9 mouse cellular contexts compared by ENCODE assay signal in genomic region chr11:116186360-116186759, GRCm38 (mm10). TPM values are rescaled to one million over a fixed set of nuclear protein-coding genes. Genes with fewer than 3 reads are reported as not detected.
DNase-seq lines count a peak whose midpoint lies in the region; ATAC-seq lines count a peak whose summit lies in the region.
"Had no signal": no experiment of that assay in that cellular context is flagged by ENCODE, and none has a peak within 500 bp of the region (broad histone marks: within the 10 kb centered on the region; RNA-seq: fewer than 3 reads in every experiment).

No protein-coding gene starts in this region.

- no peak for DNase-seq in heart, embryonic 10.5 days (ENCODE audit: low spot score)
- no peak for DNase-seq in lung, postnatal 14 days
- DNase-seq in right cerebral cortex, postnatal 14 days = no peak
- DNase-seq: kidney, adult 8-10 months had no signal

- H3K36me3 ChIP-seq in heart, embryonic 14.5 days (ENCODE audit: control insufficient read depth, insufficient read depth, low read length) = peaks cover 89% of the 10 kb centered on the region
- H3K36me3 ChIP-seq in heart, embryonic 10.5 days = peaks cover 71% of the 10 kb centered on the region
- H3K36me3 ChIP-seq in lung, embryonic 16.5 days (ENCODE audit: control insufficient read depth, insufficient read depth, low read length) = peaks cover 12% of the 10 kb centered on the region
- H3K36me3 ChIP-seq in embryonic facial prominence, embryonic 15.5 days = peaks cover 64% of the 10 kb centered on the region
- H3K36me3 ChIP-seq in neural tube, embryonic 15.5 days = peaks cover 68% of the 10 kb centered on the region

- H3K4me1 ChIP-seq in heart, embryonic 14.5 days (ENCODE audit: control insufficient read depth in 2 of 2, insufficient read depth in 2 of 2, low read length in 2 of 2) = peaks cover 3 to 7% of the 10 kb centered on the region in 2 experiments; a peak in 2 of 4 replicates
- H3K4me1 ChIP-seq in heart, embryonic 10.5 days = peaks cover 12% of the 10 kb centered on the region; the same call in 1 of the 2 replicates
- H3K4me1 ChIP-seq in lung, embryonic 16.5 days (replicated peaks; ENCODE audit: control insufficient read depth, insufficient read depth, low read length) = no peaks in the 10 kb centered on the region
- H3K4me1 ChIP-seq in embryonic facial prominence, embryonic 15.5 days = peaks cover 17% of the 10 kb centered on the region
- H3K4me1 ChIP-seq in neural tube, embryonic 15.5 days = peaks cover 16% of the 10 kb centered on the region

- H3K9me3 ChIP-seq in heart, embryonic 14.5 days (ENCODE audit: control insufficient read depth, low read length) = no peaks in the 10 kb centered on the region
- no peaks in the 10 kb centered on the region for H3K9me3 ChIP-seq in heart, embryonic 10.5 days
- H3K9me3 ChIP-seq in lung, embryonic 16.5 days (ENCODE audit: control insufficient read depth, low read length) = no peaks in the 10 kb centered on the region
- H3K9me3 ChIP-seq in embryonic facial prominence, embryonic 15.5 days (replicated peaks) = no peaks in the 10 kb centered on the region
- no peaks in the 10 kb centered on the region for H3K9me3 ChIP-seq in neural tube, embryonic 15.5 days (replicated peaks)

- H3K4me3 ChIP-seq in heart, embryonic 14.5 days (ENCODE audit: control insufficient read depth in 1 of 2, insufficient read depth in 1 of 2, low read depth in 1 of 2, low read length in 2 of 2) = no peak overlapping the region
- no peak overlapping the region for H3K4me3 ChIP-seq in heart, embryonic 10.5 days
- H3K4me3 ChIP-seq in lung, embryonic 16.5 days (ENCODE audit: low read length) = no peak overlapping the region
- no peak overlapping the region for H3K4me3 ChIP-seq in embryonic facial prominence, embryonic 15.5 days (replicated peaks)
- no peak overlapping the region for H3K4me3 ChIP-seq in neural tube, embryonic 15.5 days (replicated peaks)

- no peak overlapping the region for H3K9ac ChIP-seq in heart, embryonic 14.5 days (ENCODE audit: low read length)
- no peak overlapping the region for H3K9ac ChIP-seq in lung, embryonic 16.5 days (ENCODE audit: low read length)
- no peak overlapping the region for H3K9ac ChIP-seq in embryonic facial prominence, embryonic 15.5 days
- no peak overlapping the region; the same call in 1 of the 2 replicates for H3K9ac ChIP-seq in neural tube, embryonic 15.5 days (replicated peaks)

- no peaks in the 10 kb centered on the region for H3K27me3 ChIP-seq in heart, embryonic 14.5 days (ENCODE audit: control insufficient read depth, insufficient read depth, low read length)
- H3K27me3 ChIP-seq in heart, embryonic 10.5 days (ENCODE audit: insufficient read depth, poor library complexity, severe bottlenecking) = no peaks in the 10 kb centered on the region
- H3K27me3 ChIP-seq in lung, embryonic 16.5 days (ENCODE audit: control insufficient read depth, insufficient read depth, low read depth, low read length) = no peaks in the 10 kb centered on the region
- no peaks in the 10 kb centered on the region for H3K27me3 ChIP-seq in embryonic facial prominence, embryonic 15.5 days
- H3K27me3 ChIP-seq in neural tube, embryonic 15.5 days (replicated peaks) = no peaks in the 10 kb centered on the region

- ATAC-seq in heart, embryonic 14.5 days (ENCODE audit: insufficient number of reproducible peaks, insufficient read depth, low FRiP score, low read depth) = no peak
- ATAC-seq in lung, embryonic 16.5 days (ENCODE audit: low read depth) = peak; percentile 43; the same call in 1 of the 2 replicates
- ATAC-seq in embryonic facial prominence, embryonic 15.5 days (ENCODE audit: insufficient number of reproducible peaks, low FRiP score, low TSS enrichment, low read depth) = no peak
- no peak for ATAC-seq in neural tube, embryonic 15.5 days (ENCODE audit: low FRiP score)
- ATAC-seq: forebrain, embryonic 16.5 days had no signal

- WGBS in heart, embryonic 14.5 days = 89% methylated on average over 11 of the region's 11 CpGs
- 95% methylated on average over 11 of the region's 11 CpGs for WGBS in heart, embryonic 10.5 days
- 81% methylated on average over 11 of the region's 11 CpGs for WGBS in lung, embryonic 16.5 days
- 49% methylated on average over 11 of the region's 11 CpGs for WGBS in embryonic facial prominence, embryonic 15.5 days
- WGBS in neural tube, embryonic 15.5 days = 90% methylated on average over 11 of the region's 11 CpGs

- peak overlapping the region; percentile 28 to 32; a peak in 1 of 4 replicates for H3K27ac ChIP-seq in heart, embryonic 14.5 days (replicated peaks in 1 of 2; ENCODE audit: control insufficient read depth in 1 of 2, insufficient read depth in 1 of 2, low read depth in 2 of 2, low read length in 2 of 2)
- H3K27ac ChIP-seq in heart, embryonic 10.5 days = no peak overlapping the region
- no peak overlapping the region for H3K27ac ChIP-seq in lung, embryonic 16.5 days (ENCODE audit: low read length)
- peak overlapping the region; percentile 72 for H3K27ac ChIP-seq in embryonic facial prominence, embryonic 15.5 days (replicated peaks)
- peak overlapping the region; percentile 48; the same call in 1 of the 2 replicates for H3K27ac ChIP-seq in neural tube, embryonic 15.5 days (replicated peaks)

- no peak overlapping the region for H3K4me2 ChIP-seq in heart, embryonic 14.5 days (ENCODE audit: low read length)
- H3K4me2 ChIP-seq in lung, embryonic 16.5 days (ENCODE audit: low read depth, low read length) = no peak overlapping the region
- no peak overlapping the region for H3K4me2 ChIP-seq in embryonic facial prominence, embryonic 15.5 days (replicated peaks)
- no peak overlapping the region for H3K4me2 ChIP-seq in neural tube, embryonic 15.5 days

RNA-seq across cellular contexts. Expression of gene Ten1, which starts 12.3 kb away (rescaled TPM):
- 85.1 and 89.4 TPM in 2 replicates for polyA plus RNA-seq in heart, embryonic 14.5 days (2014; fragmentation: Nextera tagmentation; extraction: Ambion mirVana)
- 87.6 and 99.5 TPM in 2 replicates for polyA plus RNA-seq in heart, embryonic 10.5 days (2016; fragmentation: Nextera tagmentation; extraction: Ambion mirVana)
- polyA plus RNA-seq in lung, embryonic 16.5 days (2015; fragmentation: Nextera tagmentation; extraction: Ambion mirVana) = 74.9 and 87.3 TPM in 2 replicates
- polyA plus RNA-seq in embryonic facial prominence, embryonic 15.5 days (2015; fragmentation: Nextera tagmentation; extraction: Ambion mirVana) = 81.0 and 86.7 TPM in 2 replicates
- polyA plus RNA-seq in neural tube, embryonic 15.5 days (2015; fragmentation: Nextera tagmentation; extraction: Ambion mirVana) = 90.4 and 93.5 TPM in 2 replicates

RNA-seq across cellular contexts. Expression of gene Acox1, which starts 12.5 kb away (rescaled TPM):
- 36.8 and 39.6 TPM in 2 replicates for polyA plus RNA-seq in heart, embryonic 14.5 days (2014; fragmentation: Nextera tagmentation; extraction: Ambion mirVana)
- 24.5 and 32.7 TPM in 2 replicates for polyA plus RNA-seq in heart, embryonic 10.5 days (2016; fragmentation: Nextera tagmentation; extraction: Ambion mirVana)
- 23.6 and 24.3 TPM in 2 replicates for polyA plus RNA-seq in lung, embryonic 16.5 days (2015; fragmentation: Nextera tagmentation; extraction: Ambion mirVana)
- 29.1 and 31.1 TPM in 2 replicates for polyA plus RNA-seq in embryonic facial prominence, embryonic 15.5 days (2015; fragmentation: Nextera tagmentation; extraction: Ambion mirVana)
- polyA plus RNA-seq in neural tube, embryonic 15.5 days (2015; fragmentation: Nextera tagmentation; extraction: Ambion mirVana) = 58.1 and 61.7 TPM in 2 replicates

RNA-seq across cellular contexts. Expression of gene Fbf1, which starts 18.4 kb away (rescaled TPM):
- polyA plus RNA-seq in heart, embryonic 14.5 days (2014; fragmentation: Nextera tagmentation; extraction: Ambion mirVana) = 13.6 and 14.9 TPM in 2 replicates
- polyA plus RNA-seq in heart, embryonic 10.5 days (2016; fragmentation: Nextera tagmentation; extraction: Ambion mirVana) = 27.7 and 30.6 TPM in 2 replicates
- 36.1 and 37.3 TPM in 2 replicates for polyA plus RNA-seq in lung, embryonic 16.5 days (2015; fragmentation: Nextera tagmentation; extraction: Ambion mirVana)
- polyA plus RNA-seq in embryonic facial prominence, embryonic 15.5 days (2015; fragmentation: Nextera tagmentation; extraction: Ambion mirVana) = 36.9 and 44.9 TPM in 2 replicates
- 44.2 and 48.5 TPM in 2 replicates for polyA plus RNA-seq in neural tube, embryonic 15.5 days (2015; fragmentation: Nextera tagmentation; extraction: Ambion mirVana)

RNA-seq across cellular contexts. Expression of gene Mrpl38, which starts 47.7 kb away (rescaled TPM):
- polyA plus RNA-seq in heart, embryonic 14.5 days (2014; fragmentation: Nextera tagmentation; extraction: Ambion mirVana) = 92.3 and 96.6 TPM in 2 replicates
- polyA plus RNA-seq in heart, embryonic 10.5 days (2016; fragmentation: Nextera tagmentation; extraction: Ambion mirVana) = 112 and 127 TPM in 2 replicates
- 79.3 and 80.6 TPM in 2 replicates for polyA plus RNA-seq in lung, embryonic 16.5 days (2015; fragmentation: Nextera tagmentation; extraction: Ambion mirVana)
- polyA plus RNA-seq in embryonic facial prominence, embryonic 15.5 days (2015; fragmentation: Nextera tagmentation; extraction: Ambion mirVana) = 86.9 and 93.7 TPM in 2 replicates
- 82.2 and 95.1 TPM in 2 replicates for polyA plus RNA-seq in neural tube, embryonic 15.5 days (2015; fragmentation: Nextera tagmentation; extraction: Ambion mirVana)

RNA-seq across cellular contexts. Expression of gene Evpl, which starts 51.5 kb away (rescaled TPM):
- 0.58 and 0.63 TPM in 2 replicates for polyA plus RNA-seq in heart, embryonic 14.5 days (2014; fragmentation: Nextera tagmentation; extraction: Ambion mirVana)
- 0.67 and 1.5 TPM in 2 replicates for polyA plus RNA-seq in heart, embryonic 10.5 days (2016; fragmentation: Nextera tagmentation; extraction: Ambion mirVana)
- 4.4 and 4.7 TPM in 2 replicates for polyA plus RNA-seq in lung, embryonic 16.5 days (2015; fragmentation: Nextera tagmentation; extraction: Ambion mirVana)
- polyA plus RNA-seq in embryonic facial prominence, embryonic 15.5 days (2015; fragmentation: Nextera tagmentation; extraction: Ambion mirVana) = 28.1 and 28.5 TPM in 2 replicates
- polyA plus RNA-seq in neural tube, embryonic 15.5 days (2015; fragmentation: Nextera tagmentation; extraction: Ambion mirVana) = 1.00 and 1.9 TPM in 2 replicates

Comparison
In these comparisons a context has a peak if more than half of its experiments do, and no peak if none do; other contexts are left out.
1. H3K27ac ChIP-seq: peak in heart, embryonic 14.5 days (2 of 2), embryonic facial prominence, embryonic 15.5 days (single experiment) and neural tube, embryonic 15.5 days (single experiment); none in heart, embryonic 10.5 days (single experiment) and lung, embryonic 16.5 days (single experiment).